Mouse (Mus musculus) ES-Bruce4 (cell line): ENCODE measurements around the gene Aoc1. TPM values are rescaled to one million over a fixed set of nuclear protein-coding genes. Genes with fewer than 3 reads are reported as not detected.

Source experiments
- H3K27ac ChIP-seq: 2 replicates; pipeline ENCODE4 v1.5.1; 2012; ENCODE audit warnings: low read length, inconsistent platforms; ENCODE audit not compliant: insufficient read depth
- H3K27me3 ChIP-seq: 2 replicates; pipeline ENCODE4 v1.6.1; 2012; ENCODE audit warnings: mild to moderate bottlenecking, low read length, inconsistent platforms; ENCODE audit not compliant: control insufficient read depth, poor library complexity, insufficient read depth, severe bottlenecking
- H3K36me3 ChIP-seq: 2 replicates; pipeline ENCODE4 v1.6.1; 2012; ENCODE audit warnings: inconsistent platforms, mild to moderate bottlenecking, low read length, moderate library complexity; ENCODE audit not compliant: control insufficient read depth, poor library complexity, insufficient read depth, severe bottlenecking
- H3K4me1 ChIP-seq: one replicate; pipeline ENCODE4 v1.8.1; 2011; ENCODE audit warnings: low read length; ENCODE audit not compliant: control insufficient read depth, insufficient read depth
- H3K4me3 ChIP-seq: 2 replicates; pipeline ENCODE4 v1.5.1; 2011; ENCODE audit warnings: low read depth, mild to moderate bottlenecking, low read length
- H3K9ac ChIP-seq: 2 replicates; pipeline ENCODE4 v1.6.1; 2012; ENCODE audit warnings: low read depth, mild to moderate bottlenecking, inconsistent platforms; ENCODE audit not compliant: poor library complexity, severe bottlenecking
- H3K9me3 ChIP-seq: replicated peaks from 2 replicates; pipeline ENCODE4 v1.6.1; 2012; ENCODE audit warnings: mild to moderate bottlenecking, low read length, inconsistent platforms; ENCODE audit not compliant: control insufficient read depth, poor library complexity, insufficient read depth, severe bottlenecking
- CTCF ChIP-seq: IDR thresholded peaks from one replicate; pipeline ENCODE4 v1.8.1; 2011; ENCODE audit warnings: low read depth, low read length
- EP300 ChIP-seq: IDR thresholded peaks from 2 replicates; pipeline ENCODE4 v1.6.1; 2011; ENCODE audit warnings: low read depth, low read length; ENCODE audit not compliant: insufficient read depth
- POLR2A ChIP-seq: IDR thresholded peaks from one replicate; pipeline ENCODE4 v1.8.1; 2011; ENCODE audit warnings: low read length; ENCODE audit not compliant: insufficient read depth
- polyA plus RNA-seq: library from polyadenylated mRNA; stranded (reverse); fragments of >200 nt; gene quantifications from 2 replicates; pipeline ENCODE4 v1.2.4, GENCODE M21; 2011; ENCODE audit warnings: low read depth; ENCODE audit not compliant: missing spikeins, insufficient read depth, insufficient read length

The Aoc1 gene
- polyA plus RNA-seq, 1 experiment: 0.30 TPM

GRCm38 (mm10) chr6:48958053-48958452 is 85.4 kb downstream of the Aoc1 start:
- Histone ChIP-seq H3K9ac (no peak overlapping the region), H3K36me3 (no peaks in the 10 kb centered on the region), H3K27ac (no peak overlapping the region), H3K27me3 (no peaks in the 10 kb centered on the region), H3K4me3 (no peak overlapping the region), H3K9me3 (no peaks in the 10 kb centered on the region), H3K4me1 (no peaks in the 10 kb centered on the region)
- TF ChIP-seq CTCF: no peak
- no peak for TF ChIP-seq POLR2A
- no peak for TF ChIP-seq EP300

Other genes with a start within 250 kb of the Aoc1 start
- 0.29 and 0.36 TPM in 2 replicates for gene AI854703, start 246.1 kb upstream of the Aoc1 start, polyA plus RNA-seq
- gene Gimap8, start 225.7 kb upstream of the Aoc1 start, polyA plus RNA-seq: 0.31 TPM in 1 of 2 replicates, not detected in the other
- gene Gimap9, start 196.8 kb upstream of the Aoc1 start, polyA plus RNA-seq: 1.3 and 1.9 TPM in 2 replicates
- gene Gimap4, start 188.3 kb upstream of the Aoc1 start, polyA plus RNA-seq: not detected in 2 replicates
- gene Gimap6, start 164.7 kb upstream of the Aoc1 start, polyA plus RNA-seq: not detected in 2 replicates
- gene Gm28053, start 154.3 kb upstream of the Aoc1 start, polyA plus RNA-seq: not detected in 2 replicates
- not detected in 2 replicates for gene Gimap7, start 154.3 kb upstream of the Aoc1 start, polyA plus RNA-seq
- gene Gimap1, start 133.8 kb upstream of the Aoc1 start, polyA plus RNA-seq: not detected in 2 replicates
- not detected in 2 replicates for gene Gimap5, start 126.7 kb upstream of the Aoc1 start, polyA plus RNA-seq
- not detected in 2 replicates for gene Gimap3, start 102.0 kb upstream of the Aoc1 start, polyA plus RNA-seq
- 13.5 and 15.5 TPM in 2 replicates for gene Tmem176a, start 32.0 kb upstream of the Aoc1 start, polyA plus RNA-seq
- gene Tmem176b, start 31.4 kb upstream of the Aoc1 start, polyA plus RNA-seq: 7.1 and 7.2 TPM in 2 replicates
- gene 1600015I10Rik, start 57.0 kb downstream of the Aoc1 start, polyA plus RNA-seq: not detected in 2 replicates
- not detected in 2 replicates for gene Doxl2, start 102.1 kb downstream of the Aoc1 start, polyA plus RNA-seq
- gene Svs1, start 114.0 kb downstream of the Aoc1 start, polyA plus RNA-seq: not detected in 2 replicates
- 2.5 and 2.7 TPM in 2 replicates for gene Gpnmb, start 163.7 kb downstream of the Aoc1 start, polyA plus RNA-seq
- 26.8 and 37.2 TPM in 2 replicates for gene Malsu1, start 200.9 kb downstream of the Aoc1 start, polyA plus RNA-seq